10 mouse cellular contexts compared by ENCODE assay signal in genomic region chr3:138525494-138525893, GRCm38 (mm10). TPM values are rescaled to one million over a fixed set of nuclear protein-coding genes. Genes with fewer than 3 reads are reported as not detected.
DNase-seq lines count a peak whose midpoint lies in the region; ATAC-seq and TF ChIP-seq lines count a peak whose summit lies in the region.
"Had no signal": no experiment of that assay in that cellular context is flagged by ENCODE, and none has a peak within 500 bp of the region (broad histone marks: within the 10 kb centered on the region; RNA-seq: fewer than 3 reads in every experiment).

No protein-coding gene starts in this region.

- H3K9ac ChIP-seq in lung, embryonic 16.5 days (ENCODE audit: low read length) = no peak overlapping the region; the same call in 1 of the 2 replicates
- no peak overlapping the region for H3K9ac ChIP-seq in intestine, embryonic 16.5 days (ENCODE audit: low read depth, low read length)
- H3K9ac ChIP-seq in neural tube, embryonic 15.5 days (replicated peaks) = no peak overlapping the region
- no peak overlapping the region for H3K9ac ChIP-seq in forebrain, embryonic 15.5 days (replicated peaks)

- H3K4me1 ChIP-seq in lung, embryonic 16.5 days (replicated peaks; ENCODE audit: control insufficient read depth, insufficient read depth, low read length) = peaks cover 13% of the 10 kb centered on the region
- peaks cover 12% of the 10 kb centered on the region for H3K4me1 ChIP-seq in intestine, embryonic 16.5 days (ENCODE audit: control insufficient read depth, insufficient read depth, low read length)
- H3K4me1 ChIP-seq in neural tube, embryonic 15.5 days = peaks cover 26% of the 10 kb centered on the region
- peaks cover 26% of the 10 kb centered on the region for H3K4me1 ChIP-seq in forebrain, embryonic 15.5 days

- peak overlapping the region; percentile 78; the same call in 1 of the 2 replicates for H3K4me2 ChIP-seq in lung, embryonic 16.5 days (ENCODE audit: low read depth, low read length)
- H3K4me2 ChIP-seq in intestine, embryonic 16.5 days (ENCODE audit: low read depth, low read length) = peak overlapping the region; percentile 80; the same call in 1 of the 2 replicates
- H3K4me2 ChIP-seq in neural tube, embryonic 15.5 days = peak overlapping the region; percentile 82; the same call in 1 of the 2 replicates
- no peak overlapping the region for H3K4me2 ChIP-seq in forebrain, embryonic 15.5 days (replicated peaks)

- H3K4me3 ChIP-seq in gastrocnemius, adult 2 months = no peak overlapping the region
- no peak overlapping the region for H3K4me3 ChIP-seq in lung, embryonic 16.5 days (ENCODE audit: low read length)
- no peak overlapping the region for H3K4me3 ChIP-seq in intestine, embryonic 16.5 days (ENCODE audit: low read length)
- H3K4me3 ChIP-seq in neural tube, embryonic 15.5 days (replicated peaks) = no peak overlapping the region
- no peak overlapping the region; the same call in 1 of the 2 replicates for H3K4me3 ChIP-seq in forebrain, embryonic 15.5 days

- peak overlapping the region; percentile 98 for H3K27ac ChIP-seq in gastrocnemius, adult 2 months
- H3K27ac ChIP-seq in lung, embryonic 16.5 days (ENCODE audit: low read length) = no peak overlapping the region; the same call in 1 of the 2 replicates
- H3K27ac ChIP-seq in intestine, embryonic 16.5 days (ENCODE audit: low read length) = no peak overlapping the region
- no peak overlapping the region for H3K27ac ChIP-seq in neural tube, embryonic 15.5 days (replicated peaks)
- no peak overlapping the region for H3K27ac ChIP-seq in forebrain, embryonic 15.5 days (replicated peaks)
- H3K27ac ChIP-seq: midbrain, embryonic 12.5 days had no signal

- H3K27me3 ChIP-seq in lung, embryonic 16.5 days (ENCODE audit: control insufficient read depth, insufficient read depth, low read depth, low read length) = no peaks in the 10 kb centered on the region
- H3K27me3 ChIP-seq in intestine, embryonic 16.5 days (replicated peaks; ENCODE audit: control insufficient read depth, insufficient read depth, low read length) = no peaks in the 10 kb centered on the region
- H3K27me3 ChIP-seq in neural tube, embryonic 15.5 days (replicated peaks) = no peaks in the 10 kb centered on the region
- no peaks in the 10 kb centered on the region for H3K27me3 ChIP-seq in forebrain, embryonic 15.5 days

- WGBS in lung, embryonic 16.5 days = 55% methylated on average over 8 of the region's 8 CpGs
- WGBS in intestine, embryonic 16.5 days = 69% methylated on average over 8 of the region's 8 CpGs
- WGBS in neural tube, embryonic 15.5 days = 55% methylated on average over 8 of the region's 8 CpGs
- WGBS in forebrain, embryonic 15.5 days = 44% methylated on average over 8 of the region's 8 CpGs

- ATAC-seq in lung, embryonic 16.5 days (ENCODE audit: low read depth) = no peak
- ATAC-seq in intestine, embryonic 16.5 days = no peak
- ATAC-seq in neural tube, embryonic 15.5 days (ENCODE audit: low FRiP score) = no peak
- no peak for ATAC-seq in forebrain, embryonic 15.5 days (replicated peaks)

- H3K9me3 ChIP-seq in lung, embryonic 16.5 days (ENCODE audit: control insufficient read depth, low read length) = no peaks in the 10 kb centered on the region
- H3K9me3 ChIP-seq in intestine, embryonic 16.5 days (ENCODE audit: control insufficient read depth, low read length) = no peaks in the 10 kb centered on the region
- no peaks in the 10 kb centered on the region for H3K9me3 ChIP-seq in neural tube, embryonic 15.5 days (replicated peaks)
- H3K9me3 ChIP-seq in forebrain, embryonic 15.5 days = no peaks in the 10 kb centered on the region
- H3K9me3 ChIP-seq: midbrain, embryonic 12.5 days had no signal

- DNase-seq in gastrocnemius, adult 2 months = no peak
- no peak for DNase-seq in gastrocnemius, postnatal 4 days (ENCODE audit: low spot score in 2 of 2)
- DNase-seq in lung, postnatal 10 days = no peak
- no peak for DNase-seq in MN1 (ENCODE audit: low spot score)
- DNase-seq: layer of hippocampus, postnatal 36 days had no signal

- H3K36me3 ChIP-seq in lung, embryonic 16.5 days (ENCODE audit: control insufficient read depth, insufficient read depth, low read length) = no peaks in the 10 kb centered on the region
- no peaks in the 10 kb centered on the region for H3K36me3 ChIP-seq in intestine, embryonic 16.5 days (ENCODE audit: control insufficient read depth, insufficient read depth, low read length)
- no peaks in the 10 kb centered on the region for H3K36me3 ChIP-seq in neural tube, embryonic 15.5 days
- H3K36me3 ChIP-seq in forebrain, embryonic 15.5 days = no peaks in the 10 kb centered on the region
- H3K36me3 ChIP-seq: midbrain, embryonic 12.5 days had no signal

- TF ChIP-seq CTCF in gastrocnemius, adult 2 months (IDR thresholded peaks at IDR 0.05) = no peak

- intact Hi-C loops in gastrocnemius, adult 2 months (cut with DNase I) = no loop called here

RNA-seq across cellular contexts. Expression of gene Eif4e, which starts 0.5 kb away (rescaled TPM):
- total RNA-seq in gastrocnemius, adult 2 months (2021) = 100 to 1,000 TPM; 128 to 156 TPM
- total RNA-seq in gastrocnemius, postnatal 4 days (2021) = 100 to 1,000 TPM; 132 to 141 TPM
- polyA plus RNA-seq in lung, embryonic 16.5 days (2015; fragmentation: Nextera tagmentation; extraction: Ambion mirVana) = 306 and 326 TPM in 2 replicates
- polyA plus RNA-seq in intestine, embryonic 16.5 days (2015; fragmentation: Nextera tagmentation; extraction: Ambion mirVana) = 271 and 298 TPM in 2 replicates
- polyA plus RNA-seq in neural tube, embryonic 15.5 days (2015; fragmentation: Nextera tagmentation; extraction: Ambion mirVana) = 320 and 328 TPM in 2 replicates
- 360 and 371 TPM in 2 replicates for polyA plus RNA-seq in forebrain, embryonic 15.5 days (2015; fragmentation: Nextera tagmentation; extraction: Ambion mirVana)

RNA-seq across cellular contexts. Expression of gene Metap1, which starts 36.2 kb away (rescaled TPM):
- total RNA-seq in gastrocnemius, adult 2 months (2021) = 10 to 100 TPM; 44.7 to 49.3 TPM
- 10 to 100 TPM; 47.0 to 50.2 TPM for total RNA-seq in gastrocnemius, postnatal 4 days (2021)
- 46.6 and 48.2 TPM in 2 replicates for polyA plus RNA-seq in lung, embryonic 16.5 days (2015; fragmentation: Nextera tagmentation; extraction: Ambion mirVana)
- 48.0 and 49.7 TPM in 2 replicates for polyA plus RNA-seq in intestine, embryonic 16.5 days (2015; fragmentation: Nextera tagmentation; extraction: Ambion mirVana)
- 47.0 and 47.5 TPM in 2 replicates for polyA plus RNA-seq in neural tube, embryonic 15.5 days (2015; fragmentation: Nextera tagmentation; extraction: Ambion mirVana)
- 43.3 and 44.8 TPM in 2 replicates for polyA plus RNA-seq in forebrain, embryonic 15.5 days (2015; fragmentation: Nextera tagmentation; extraction: Ambion mirVana)
